Mouse (Mus musculus): Measurements from ENCODE around the gene Rps6ka4.

DNA sequence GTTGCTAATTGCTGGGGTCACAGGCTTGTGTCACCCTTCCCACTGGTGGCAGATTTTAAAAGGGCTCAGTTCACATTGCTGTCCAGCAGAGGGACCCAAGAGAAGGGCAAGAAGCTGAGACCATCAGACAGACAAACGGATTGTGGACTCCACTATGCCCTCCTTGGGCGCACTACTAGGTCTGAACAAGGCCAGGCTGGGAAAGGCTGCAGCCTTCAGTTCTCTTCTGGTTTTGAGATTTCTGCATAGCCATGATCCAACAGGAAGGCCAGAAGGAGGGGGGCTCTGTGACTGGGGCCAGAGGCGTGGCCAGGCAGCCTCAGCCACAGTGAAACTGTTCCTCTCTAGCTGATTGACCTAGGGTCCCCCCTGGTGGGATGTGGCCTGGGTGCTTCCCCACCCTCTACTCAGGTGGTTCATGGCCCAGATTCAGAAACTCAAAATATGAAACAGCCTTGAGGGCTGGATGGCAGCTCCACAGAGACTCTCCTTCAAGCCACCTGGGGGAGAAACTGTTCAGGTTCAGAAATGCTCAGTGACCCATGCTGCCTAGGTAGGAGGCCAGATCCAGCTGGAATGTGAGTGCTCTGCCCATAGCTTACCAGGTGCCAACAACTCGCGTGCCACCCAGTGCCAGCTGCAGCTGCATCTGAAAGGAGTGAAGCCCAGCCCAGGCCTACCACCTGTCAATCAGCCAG is 31.3 kb upstream of the Rps6ka4 start:
- TF ChIP-seq CTCF (IDR thresholded peaks at IDR 0.05; ENCODE audit: insufficient read depth, low read depth, low read length) (no peak), POLR2A (IDR thresholded peaks at IDR 0.05; ENCODE audit: insufficient read depth, low read depth, low read length) (no peak)

Data from olfactory bulb, adult 2 months (tissue).